Mouse (Mus musculus) megakaryocyte progenitor cell, adult 5-6 weeks (primary cell): Measurements from ENCODE around the gene Txndc11. TPM values are rescaled to one million over a fixed set of nuclear protein-coding genes. Genes with fewer than 3 reads are reported as not detected.
"Not testable (repeated sequence)": the region's sequence is repeated elsewhere in the genome, so short reads cannot be mapped to it uniquely, and the experiment has no call there.

ENCODE experiments used
- ATAC-seq: replicated peaks from 2 replicates; pipeline ENCODE4 v1.8.0; 2016; ENCODE audit warnings: mild to moderate bottlenecking, moderate TSS enrichment, inconsistent platforms; ENCODE audit not compliant: poor library complexity
- total RNA-seq, 2 experiments: library from RNA; stranded (forward) in 1 of 2; stranded (reverse) in 1 of 2; fragments of 157-497, 149-512 nt in 1 of 2; fragments of 200-1000 nt in 1 of 2; gene quantifications; 2 replicates each; pipeline versions ENCODE4 v1.2.3 to v1.2.4; 2015 to 2017

Txndc11 gene
- total RNA-seq (2015) (50.0 and 55.9 TPM in 2 replicates), total RNA-seq (2017) (36.1 and 39.0 TPM in 2 replicates)

- ATAC-seq = peak; percentile 92
Observed at GRCm38 (mm10) chr16:11134348-11135344, at the start of gene Txndc11. TSS of gene Txndc11 (minus strand) at chr16:11134650.

GRCm38 (mm10) chr16:11177404-11177803 lies 43.0 kb upstream of the Txndc11 start:
- ATAC-seq = no peak

- no peak for ATAC-seq
Observed at GRCm38 (mm10) chr16:11176884-11177244, 42.4 kb upstream of the Txndc11 start.

- ATAC-seq = peak; percentile 85
Observed at GRCm38 (mm10) chr16:11176208-11176883, 41.9 kb upstream of the Txndc11 start, which contains the start of gene Zc3h7a. TSS of gene Zc3h7a (minus strand) at chr16:11176393.

GRCm38 (mm10) chr16:11175489-11176207 lies 41.2 kb upstream of the Txndc11 start:
- ATAC-seq = peak; percentile 40

- no peak for ATAC-seq
Observed at GRCm38 (mm10) chr16:11175100-11175488, 40.6 kb upstream of the Txndc11 start.

- peak; percentile 40 for ATAC-seq
Observed at GRCm38 (mm10) chr16:11174671-11175081, 40.2 kb upstream of the Txndc11 start.

- ATAC-seq = no peak
Observed at GRCm38 (mm10) chr16:11171679-11172078, 37.2 kb upstream of the Txndc11 start.

- no peak for ATAC-seq
Observed at GRCm38 (mm10) chr16:11166431-11166830, 32.0 kb upstream of the Txndc11 start.

GRCm38 (mm10) chr16:11164695-11165255 lies 30.3 kb upstream of the Txndc11 start:
- ATAC-seq = no peak

- not testable (repeated sequence) for ATAC-seq
Observed at GRCm38 (mm10) chr16:11157721-11158120, 23.3 kb upstream of the Txndc11 start.

GRCm38 (mm10) chr16:11154500-11154899 lies 20.1 kb upstream of the Txndc11 start:
- ATAC-seq = no peak; the same call in 1 of the 2 replicates

- not testable (repeated sequence) for ATAC-seq
Observed at GRCm38 (mm10) chr16:11143706-11144483, 9.4 kb upstream of the Txndc11 start.

- no peak for ATAC-seq
Observed at GRCm38 (mm10) chr16:11133476-11134347, 738 bp downstream of the Txndc11 start.

- no peak for ATAC-seq
Observed at GRCm38 (mm10) chr16:11132839-11133238, 1.6 kb downstream of the Txndc11 start.

GRCm38 (mm10) chr16:11128301-11128700 lies 6.1 kb downstream of the Txndc11 start:
- ATAC-seq = no peak

GRCm38 (mm10) chr16:11125371-11125770 lies 9.1 kb downstream of the Txndc11 start:
- ATAC-seq = no peak

GRCm38 (mm10) chr16:11124110-11124509 lies 10.3 kb downstream of the Txndc11 start:
- no peak for ATAC-seq

GRCm38 (mm10) chr16:11122625-11123024 lies 11.8 kb downstream of the Txndc11 start:
- ATAC-seq = no peak
